Mouse (Mus musculus) intestine, postnatal 0 days (tissue): Measurements from ENCODE around the gene Gm47985. TPM values are rescaled to one million over a fixed set of nuclear protein-coding genes. Genes with fewer than 3 reads are reported as not detected.

Experiments used
- ATAC-seq: fragments of 200-750 bp; cut with Nextera tagmentation; 2 replicates; pipeline ENCODE4 v1.8.0; 2017; ENCODE audit warnings: mild to moderate bottlenecking, moderate TSS enrichment, moderate library complexity
- H3K27ac ChIP-seq: fragments of 300-500 bp; sonication (generic); 2 replicates; pipeline ENCODE4 v1.5.1; 2014; ENCODE audit warnings: mild to moderate bottlenecking, low read depth, low read length, moderate library complexity
- H3K27me3 ChIP-seq: fragments of 300-500 bp; sonication (generic); replicated peaks from 2 replicates; pipeline ENCODE4 v1.6.1; 2014; ENCODE audit warnings: low read length, mixed read lengths; ENCODE audit not compliant: control insufficient read depth, insufficient read depth
- H3K36me3 ChIP-seq: fragments of 300-500 bp; sonication (generic); 2 replicates; pipeline ENCODE4 v1.6.1; 2014; ENCODE audit warnings: mild to moderate bottlenecking, moderate library complexity; ENCODE audit not compliant: control insufficient read depth, insufficient read depth
- H3K4me1 ChIP-seq: fragments of 300-500 bp; sonication (generic); replicated peaks from 2 replicates; pipeline ENCODE4 v1.6.1; 2014; ENCODE audit warnings: antibody characterized with exemption, low read length, mixed read lengths; ENCODE audit not compliant: control insufficient read depth, insufficient read depth
- H3K4me2 ChIP-seq: fragments of 300-500 bp; sonication (generic); replicated peaks from 2 replicates; pipeline ENCODE4 v1.6.1; 2014; ENCODE audit warnings: low read depth, mild to moderate bottlenecking, moderate library complexity
- H3K4me3 ChIP-seq: fragments of 300-500 bp; sonication (generic); 2 replicates; pipeline ENCODE4 v1.5.1; 2014; ENCODE audit warnings: low read depth, low read length
- H3K9ac ChIP-seq: fragments of 300-500 bp; sonication (generic); 2 replicates; pipeline ENCODE4 v1.6.1; 2014; ENCODE audit warnings: mild to moderate bottlenecking, low read depth, low read length
- H3K9me3 ChIP-seq: fragments of 300-500 bp; sonication (generic); 2 replicates; pipeline ENCODE4 v1.6.1; 2016; ENCODE audit warnings: mixed run types; ENCODE audit not compliant: control insufficient read depth
- CTCF ChIP-seq: sonication (generic); IDR thresholded peaks from 2 replicates; pipeline ENCODE4 v1.5.1; 2016; ENCODE audit warnings: low read depth, mild to moderate bottlenecking, control low read depth, antibody characterized with exemption, moderate library complexity
- WGBS: fragments of 180-500 bp; shearing (Covaris S2); extraction: QIAGEN DNeasy Blood & Tissue Kit; methylation state at CpG from one replicate; pipeline ENCODE4 v1.1.7; 2014; 5-methylcytosine and 5-hydroxymethylcytosine counted together
- polyA plus RNA-seq: library from polyadenylated mRNA; unstranded; fragments of >200 nt; fragmentation: Nextera tagmentation; extraction: Ambion mirVana; gene quantifications from 2 replicates; pipeline ENCODE4 v1.2.1, GENCODE M21; 2015

Gm47985 gene
- polyA plus RNA-seq, 1 experiment from 2014 or later: 0.08 TPM

DNA sequence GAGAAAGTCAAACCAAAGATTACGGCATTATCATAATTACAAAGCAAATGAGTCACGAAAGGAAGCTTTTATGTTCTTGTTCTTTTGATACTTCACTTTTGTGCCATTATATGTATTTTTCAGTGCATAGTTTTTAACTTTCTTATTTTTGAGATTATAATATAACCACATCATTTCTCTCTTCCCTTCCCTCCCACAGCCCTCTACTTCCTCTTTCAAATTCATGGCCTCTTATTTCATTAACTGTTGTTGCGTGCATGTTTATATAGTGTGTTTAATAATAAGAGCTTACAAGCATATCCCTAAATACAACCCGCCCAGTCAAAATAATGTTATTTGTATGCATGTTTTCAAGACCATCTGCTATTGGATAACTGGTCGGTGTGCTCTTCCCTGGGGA, 36.7 kb downstream of the Gm47985 start:
- Histone ChIP-seq H3K36me3 (no peaks in the 10 kb centered on the region), H3K4me1 (peaks cover 3% of the 10 kb centered on the region; the same call in 1 of the 2 replicates), H3K27ac (no peak overlapping the region), H3K9ac (no peak overlapping the region), H3K4me2 (no peak overlapping the region), H3K27me3 (no peaks in the 10 kb centered on the region), H3K4me3 (no peak overlapping the region), H3K9me3 (no peaks in the 10 kb centered on the region)
- no peak for ATAC-seq
- no peak for TF ChIP-seq CTCF
- WGBS: 90% methylated on average over 5 of the region's 5 CpGs

DNA sequence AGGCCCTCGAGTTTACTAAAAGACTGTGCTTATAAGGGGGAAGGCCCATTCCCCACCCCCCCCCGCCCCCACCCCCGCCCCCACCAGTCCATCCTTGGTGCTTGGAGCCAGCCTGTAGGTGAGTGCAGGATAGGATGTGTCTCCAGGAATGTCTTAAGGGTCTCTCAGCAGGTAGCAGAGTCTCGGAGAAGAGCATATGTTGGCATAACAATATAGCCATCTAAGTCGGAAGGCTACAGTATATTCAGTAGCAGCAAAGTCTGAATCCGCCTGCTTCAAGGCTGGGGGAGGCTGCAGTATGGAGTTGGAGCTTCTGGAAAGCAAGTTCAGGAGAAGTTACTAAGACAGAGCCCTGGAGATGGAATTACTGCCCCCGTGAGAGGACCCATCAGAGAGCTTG, 37.8 kb downstream of the Gm47985 start:
- Histone ChIP-seq H3K36me3 (no peaks in the 10 kb centered on the region), H3K4me3 (no peak overlapping the region), H3K27me3 (no peaks in the 10 kb centered on the region), H3K9ac (no peak overlapping the region), H3K27ac (no peak overlapping the region), H3K9me3 (no peaks in the 10 kb centered on the region), H3K4me1 (peaks cover 3% of the 10 kb centered on the region; the same call in 1 of the 2 replicates), H3K4me2 (no peak overlapping the region)
- no peak for ATAC-seq
- WGBS: 77% methylated on average over 7 of the region's 7 CpGs
- no peak for TF ChIP-seq CTCF

DNA sequence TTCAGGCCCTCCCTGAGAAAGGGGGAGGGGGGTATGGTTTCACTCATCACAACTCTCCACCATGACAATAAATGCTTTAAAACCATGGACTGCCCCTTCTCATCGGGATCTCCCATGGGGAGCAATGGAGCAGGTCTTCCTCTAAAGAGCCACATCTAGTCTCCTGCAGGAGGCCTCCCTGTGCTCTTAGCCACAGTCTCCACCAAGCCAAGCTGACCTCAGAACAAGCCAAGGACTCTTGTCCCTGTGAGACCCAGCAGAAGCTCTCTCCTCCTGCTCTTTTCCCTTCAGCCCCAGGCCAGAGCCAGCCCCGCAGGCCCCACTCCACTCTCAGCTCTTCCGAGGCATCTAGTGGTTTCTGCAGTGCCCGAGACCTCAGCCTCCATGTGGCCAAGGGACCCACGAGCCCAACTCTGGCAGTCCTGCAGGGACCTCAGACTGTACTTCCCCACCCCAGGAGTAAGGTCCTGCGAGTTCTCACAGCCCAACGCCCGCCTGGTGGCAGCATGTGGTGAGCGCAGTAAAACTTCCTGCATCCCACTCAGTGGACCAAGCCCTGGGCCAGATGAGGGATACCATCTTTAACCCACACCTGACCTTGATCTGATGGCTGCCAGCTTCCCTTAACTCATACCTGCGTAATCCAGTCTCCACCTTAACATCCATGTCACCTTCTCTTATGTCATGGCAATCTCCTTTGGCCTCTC, 40.4 kb downstream of the Gm47985 start:
- Histone ChIP-seq H3K9me3 (no peaks in the 10 kb centered on the region), H3K4me1 (no peaks in the 10 kb centered on the region), H3K27me3 (no peaks in the 10 kb centered on the region), H3K9ac (no peak overlapping the region), H3K4me3 (no peak overlapping the region), H3K27ac (no peak overlapping the region), H3K4me2 (no peak overlapping the region), H3K36me3 (no peaks in the 10 kb centered on the region)
- no peak for TF ChIP-seq CTCF
- 87% methylated on average over 10 of the region's 10 CpGs for WGBS
- ATAC-seq: no peak

DNA sequence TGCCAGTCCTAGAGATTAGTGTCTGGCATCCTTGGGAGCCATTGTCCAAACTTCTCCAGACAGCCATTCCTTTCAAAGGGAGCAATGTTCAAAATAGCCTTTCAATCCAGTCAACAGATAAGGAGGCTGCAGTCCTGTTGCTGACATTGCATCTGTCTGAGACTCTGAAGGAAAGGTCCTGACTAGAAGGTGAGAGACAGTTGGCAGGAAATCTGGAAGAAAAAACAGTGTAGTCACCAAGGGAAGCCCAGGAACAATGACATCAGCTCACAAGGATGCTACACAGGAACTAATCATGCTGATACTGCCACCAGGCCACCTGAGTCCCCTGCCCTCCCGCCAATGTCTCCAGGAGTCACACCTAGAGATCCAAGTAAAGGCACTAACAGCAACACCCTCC, 41.0 kb downstream of the Gm47985 start:
- Histone ChIP-seq H3K4me2 (no peak overlapping the region), H3K27me3 (no peaks in the 10 kb centered on the region), H3K27ac (no peak overlapping the region), H3K4me1 (no peaks in the 10 kb centered on the region), H3K36me3 (no peaks in the 10 kb centered on the region), H3K9me3 (no peaks in the 10 kb centered on the region), H3K9ac (no peak overlapping the region), H3K4me3 (no peak overlapping the region)
- no peak for TF ChIP-seq CTCF
- peak; percentile 74 for ATAC-seq
- WGBS: 70% methylated on average over 1 of the region's 1 CpGs

DNA sequence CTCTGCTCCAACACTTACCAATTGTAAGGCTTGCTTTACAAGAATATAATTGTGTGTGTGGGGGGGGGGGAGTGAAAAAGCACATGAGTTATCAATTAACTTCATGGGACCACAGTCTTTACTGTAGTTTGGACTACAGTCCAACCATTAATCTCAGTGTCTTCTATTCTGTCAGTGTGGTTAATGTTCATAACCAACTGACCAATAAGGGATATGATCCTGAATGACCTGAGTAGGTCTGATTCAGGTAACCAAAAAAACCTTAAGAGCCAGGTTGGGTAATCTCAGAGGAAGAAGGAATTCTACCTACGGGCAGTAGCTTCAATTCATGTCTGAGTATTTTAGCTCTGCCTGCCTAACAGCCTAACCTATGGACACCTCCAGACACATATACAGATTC, 42.2 kb downstream of the Gm47985 start:
- 83% methylated on average over 1 of the region's 1 CpGs for WGBS
- Histone ChIP-seq H3K27me3 (no peaks in the 10 kb centered on the region), H3K4me2 (no peak overlapping the region), H3K9me3 (no peaks in the 10 kb centered on the region), H3K4me1 (no peaks in the 10 kb centered on the region), H3K9ac (no peak overlapping the region), H3K4me3 (no peak overlapping the region), H3K36me3 (no peaks in the 10 kb centered on the region), H3K27ac (no peak overlapping the region)
- ATAC-seq: no peak
- no peak for TF ChIP-seq CTCF

DNA sequence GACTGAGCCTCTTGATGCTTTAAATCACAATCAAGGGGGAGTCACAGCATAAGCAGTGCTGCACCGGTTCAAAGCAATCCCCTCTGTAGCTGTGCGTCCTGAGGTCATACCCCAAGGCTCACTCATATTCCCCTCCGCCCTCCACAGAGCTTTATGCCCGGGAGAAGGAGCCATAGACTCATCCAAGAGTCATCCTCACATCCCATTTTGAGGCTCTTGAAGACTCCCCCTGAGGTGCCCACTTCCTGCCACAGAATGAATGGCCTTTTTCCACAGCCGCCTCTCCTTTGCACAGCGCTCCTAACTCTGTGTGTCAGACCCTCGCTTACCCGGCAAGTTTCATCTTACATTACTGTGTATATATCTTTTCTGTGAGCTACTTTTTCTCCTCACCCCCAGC, 45.2 kb downstream of the Gm47985 start:
- no peak overlapping the region for H3K4me3 ChIP-seq
- no peaks in the 10 kb centered on the region for H3K36me3 ChIP-seq
- 82% methylated on average over 8 of the region's 8 CpGs for WGBS
- no peaks in the 10 kb centered on the region for H3K4me1 ChIP-seq
- H3K27me3 ChIP-seq: no peaks in the 10 kb centered on the region
- no peak overlapping the region for H3K27ac ChIP-seq
- ATAC-seq: no peak
- no peak overlapping the region for H3K9ac ChIP-seq
- H3K9me3 ChIP-seq: no peaks in the 10 kb centered on the region
- H3K4me2 ChIP-seq: no peak overlapping the region
- TF ChIP-seq CTCF: no peak
